ENCODE assay signal across 17 mouse cellular contexts in the genomic region with DNA sequence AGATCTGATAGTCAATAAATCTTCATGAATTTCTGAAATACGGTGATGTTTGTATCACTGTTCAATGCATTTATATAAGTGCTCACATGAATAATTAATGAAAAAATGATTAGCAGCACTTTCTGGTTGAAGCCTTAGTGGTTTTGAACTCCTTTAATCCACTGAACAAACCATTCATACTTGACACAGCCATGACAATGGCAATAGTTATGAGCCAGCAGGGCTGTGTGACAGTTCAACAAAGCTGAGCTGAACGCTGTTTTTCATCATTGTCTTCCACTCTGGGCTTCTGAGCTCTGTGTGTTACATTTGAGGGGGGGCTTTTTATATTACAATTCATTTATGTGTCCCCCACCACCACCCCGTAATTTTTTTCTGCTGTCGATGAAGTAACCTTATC.
"Had no signal": no experiment of that assay in that cellular context is flagged by ENCODE, and none has a peak within 500 bp of the region (broad histone marks: within the 10 kb centered on the region; RNA-seq: fewer than 3 reads in every experiment).

No protein-coding gene starts in this region.

- H3K4me2 ChIP-seq: lung, embryonic 14.5 days; midbrain, embryonic 13.5 days; midbrain, embryonic 15.5 days; neural tube, embryonic 13.5 days; neural tube, embryonic 15.5 days had no signal

- H3K9me3 ChIP-seq: midbrain, embryonic 13.5 days; midbrain, embryonic 15.5 days; neural tube, embryonic 13.5 days; neural tube, embryonic 15.5 days had no signal

- DNase-seq: lung, adult 18-20 months; lung, embryonic 14.5 days; lung, postnatal 10 days; lung, postnatal 4 days; retina, postnatal 1 day; right cerebral cortex, adult 18-20 months; right cerebral cortex, postnatal 25 days; right cerebral cortex, postnatal 4 days; spleen, adult 18-20 months; thymus, adult 18-20 months; thymus, postnatal 14 days; thymus, postnatal 36 days had no signal

- H3K27me3 ChIP-seq: midbrain, embryonic 13.5 days; midbrain, embryonic 15.5 days; neural tube, embryonic 13.5 days; neural tube, embryonic 15.5 days had no signal

- H3K27ac ChIP-seq: midbrain, embryonic 13.5 days; midbrain, embryonic 15.5 days; neural tube, embryonic 13.5 days; neural tube, embryonic 15.5 days had no signal

- H3K4me1 ChIP-seq: midbrain, embryonic 13.5 days; midbrain, embryonic 15.5 days; neural tube, embryonic 13.5 days; neural tube, embryonic 15.5 days had no signal

- H3K4me3 ChIP-seq: midbrain, embryonic 13.5 days; midbrain, embryonic 15.5 days; myocyte; neural tube, embryonic 13.5 days; neural tube, embryonic 15.5 days had no signal

- ATAC-seq: midbrain, embryonic 13.5 days; midbrain, embryonic 15.5 days had no signal

- H3K36me3 ChIP-seq: midbrain, embryonic 13.5 days; midbrain, embryonic 15.5 days; neural tube, embryonic 13.5 days; neural tube, embryonic 15.5 days had no signal

- H3K9ac ChIP-seq: lung, embryonic 14.5 days; midbrain, embryonic 13.5 days; midbrain, embryonic 15.5 days; neural tube, embryonic 13.5 days; neural tube, embryonic 15.5 days had no signal
